Mouse (Mus musculus) kidney, postnatal 4 days (tissue): ENCODE measurements around the gene Casp12.
"Not testable (repeated sequence)": the region's sequence is repeated elsewhere in the genome, so short reads cannot be mapped to it uniquely, and the experiment has no call there.

Experiments
- DNase-seq, 2 experiments: peaks; one replicate each; pipeline ENCODE4 v3.0.0; 2021; ENCODE audit warnings: mixed read lengths in 2 of 2

The Casp12 gene

DNA sequence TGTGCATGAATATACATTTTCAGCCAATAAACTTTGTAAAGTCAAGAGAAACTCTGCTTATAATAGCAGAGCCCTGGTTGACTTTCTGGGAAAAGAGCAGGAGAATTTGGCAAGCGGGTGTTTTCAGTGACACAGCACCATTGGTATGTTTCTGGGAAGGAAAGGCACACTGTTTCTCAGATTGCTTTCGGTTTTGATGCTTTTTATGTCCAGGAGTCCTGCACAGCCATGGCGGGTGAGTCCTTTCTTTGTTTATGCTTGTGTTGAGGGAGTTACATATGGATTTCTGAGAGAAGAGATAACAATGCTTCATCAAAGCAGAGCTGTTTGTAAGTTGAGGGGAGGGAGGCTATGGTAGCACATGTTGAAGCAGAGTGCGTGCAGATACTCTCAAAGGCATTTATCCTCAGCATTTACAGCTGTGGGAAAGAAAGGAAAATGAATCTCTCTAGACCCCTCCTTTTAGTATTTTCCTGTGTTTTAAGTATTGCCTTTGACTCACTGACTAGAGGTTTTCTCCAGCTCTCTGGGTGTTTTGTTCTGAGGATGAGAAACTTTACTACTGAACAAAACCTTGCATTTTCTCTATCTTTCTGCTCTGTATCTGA is at the start of gene Casp12:
Gene Casp12 (plus strand): TSS at position 140 of the 608 bp plus-strand sequence.
- DNase-seq = peak; percentile 19 to 26

GRCm38 (mm10) chr9:5296354-5297237 is 48.6 kb upstream of the Casp12 start:
- DNase-seq = no peak

- DNase-seq = no peak
These were observed 46.7 kb upstream of the Casp12 start, which contains the start of gene Casp1 for GRCm38 (mm10) chr9:5298329-5299131. Gene Casp1, plus strand, starts transcription at chr9:5298517.

DNA sequence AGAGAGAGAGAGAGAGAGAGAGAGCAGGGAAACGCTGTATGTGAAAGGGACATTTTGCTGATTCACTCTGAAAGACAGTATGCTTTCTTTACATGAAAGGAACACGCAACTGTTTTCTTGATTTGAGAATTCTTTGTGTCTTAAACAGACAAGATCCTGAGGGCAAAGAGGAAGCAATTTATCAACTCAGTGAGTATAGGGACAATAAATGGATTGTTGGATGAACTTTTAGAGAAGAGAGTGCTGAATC is 46.2 kb upstream of the Casp12 start:
- no peak for DNase-seq

- peak; percentile 6 to 22 for DNase-seq
These were observed 36.7 kb upstream of the Casp12 start, which contains the start of gene Casp4 for GRCm38 (mm10) chr9:5308561-5308960. Gene Casp4, plus strand, starts transcription at chr9:5308828.

GRCm38 (mm10) chr9:5310112-5310511 is 35.1 kb upstream of the Casp12 start:
- no peak for DNase-seq

DNA sequence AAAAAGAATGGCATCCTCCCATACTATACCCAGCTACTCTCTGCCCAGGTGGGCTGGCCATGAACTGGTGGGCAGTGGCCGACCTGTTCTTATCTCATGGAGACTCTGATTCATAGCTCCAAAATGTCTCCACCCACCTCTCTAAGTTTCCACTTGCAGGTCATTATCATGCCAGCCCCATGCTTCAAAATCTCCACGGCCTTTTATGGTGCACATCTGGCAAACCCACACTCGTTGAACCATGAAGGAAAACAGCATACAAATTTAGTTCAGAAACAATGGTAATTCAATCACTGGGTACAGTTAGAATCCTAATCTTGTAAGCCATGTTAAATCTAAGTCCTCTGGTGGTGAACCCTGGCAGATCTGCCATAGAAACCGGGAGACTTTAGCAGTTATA is 33.8 kb upstream of the Casp12 start:
- DNase-seq = no peak

- DNase-seq = no peak
These were observed 17.0 kb upstream of the Casp12 start for GRCm38 (mm10) chr9:5328204-5328603.

GRCm38 (mm10) chr9:5332441-5332840 is 12.8 kb upstream of the Casp12 start:
- no peak for DNase-seq

GRCm38 (mm10) chr9:5333422-5333821 is 11.8 kb upstream of the Casp12 start:
- DNase-seq = no peak

- no peak for DNase-seq
These were observed 2.1 kb upstream of the Casp12 start for GRCm38 (mm10) chr9:5343092-5343491.

GRCm38 (mm10) chr9:5344090-5344489 is 1.1 kb upstream of the Casp12 start:
- no peak for DNase-seq

DNA sequence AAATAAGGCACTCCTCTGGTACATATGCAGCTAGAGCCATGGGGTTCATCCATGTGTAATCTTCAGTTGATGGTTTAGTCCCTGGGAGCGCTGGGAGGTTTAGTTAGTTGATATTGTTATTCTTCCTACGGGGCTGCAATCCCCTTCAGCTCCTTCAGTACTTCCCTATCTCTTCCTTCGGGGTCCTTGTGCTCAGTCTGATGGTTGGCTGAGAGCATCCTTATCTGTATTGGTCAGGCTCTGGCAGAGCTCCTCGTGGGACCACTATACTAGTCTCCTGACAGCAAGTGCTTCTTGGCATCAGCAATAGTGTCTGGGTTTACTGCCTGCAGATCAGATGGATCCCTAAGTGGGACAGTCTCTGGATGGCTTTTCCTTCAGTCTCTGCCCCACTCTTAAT is 2.2 kb downstream of the Casp12 start:
- DNase-seq = no peak

DNA sequence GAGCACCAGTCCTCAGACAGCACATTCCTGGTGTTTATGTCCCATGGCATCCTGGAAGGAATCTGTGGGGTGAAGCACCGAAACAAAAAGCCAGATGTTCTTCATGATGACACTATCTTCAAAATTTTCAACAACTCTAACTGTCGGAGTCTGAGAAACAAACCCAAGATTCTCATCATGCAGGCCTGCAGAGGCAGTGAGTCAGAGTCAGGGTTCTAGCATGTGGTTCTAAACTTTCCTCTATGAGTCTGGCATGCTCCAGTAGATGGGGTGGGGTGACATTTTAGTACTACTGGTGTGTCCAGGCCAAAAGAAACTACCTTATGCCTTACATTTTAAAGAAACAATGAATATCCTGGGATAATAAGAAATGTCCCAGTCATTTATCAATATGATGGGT is 8.4 kb downstream of the Casp12 start:
- DNase-seq = no peak

DNA sequence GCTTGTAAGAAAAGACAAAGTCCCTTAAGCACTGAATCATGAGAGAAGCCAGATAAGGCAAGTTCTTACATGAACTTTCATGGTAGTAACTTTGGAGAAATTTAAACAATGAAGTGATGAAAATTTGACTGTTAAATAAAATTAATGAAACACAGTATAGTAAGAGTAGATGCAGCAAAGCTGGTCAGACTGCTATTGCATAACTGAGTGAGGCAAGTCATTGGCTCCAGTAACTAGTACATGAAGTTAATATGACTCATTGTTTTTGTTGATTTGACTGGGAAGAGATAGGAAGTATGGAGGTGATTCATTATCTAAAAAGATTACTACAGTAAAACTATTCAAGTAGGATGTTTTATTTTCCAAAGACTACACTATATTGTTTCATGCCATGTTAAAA is 11.6 kb downstream of the Casp12 start:
- DNase-seq = no peak

DNA sequence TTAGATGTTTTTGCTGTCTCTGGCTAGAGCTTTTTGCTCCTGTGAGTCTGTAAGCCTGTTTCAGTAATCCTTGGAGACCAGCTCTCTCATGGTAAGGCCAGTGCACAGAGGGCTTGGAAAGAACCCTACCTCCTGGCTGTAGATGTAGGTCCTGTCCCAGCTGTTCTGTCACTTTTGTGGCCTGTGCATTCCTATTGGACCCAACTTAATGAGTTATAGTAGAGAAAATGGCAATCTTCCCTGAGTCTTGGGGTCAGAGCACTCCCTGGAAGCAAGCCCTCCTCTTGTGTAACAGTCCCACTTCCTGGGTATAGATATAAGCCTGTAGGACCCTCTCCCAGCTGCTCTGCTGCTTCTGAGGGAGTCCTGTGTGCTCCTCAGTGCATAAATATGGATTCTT is 48.3 kb downstream of the Casp12 start:
- DNase-seq = no peak

GRCm38 (mm10) chr9:5395861-5396260 is 50.6 kb downstream of the Casp12 start:
- DNase-seq = not testable (repeated sequence)

GRCm38 (mm10) chr9:5410988-5411568 is 65.8 kb downstream of the Casp12 start:
- DNase-seq = no peak

- DNase-seq = no peak
These were observed 67.3 kb downstream of the Casp12 start for GRCm38 (mm10) chr9:5412446-5413111.

GRCm38 (mm10) chr9:5417871-5418270 is 72.6 kb downstream of the Casp12 start:
- DNase-seq = no peak
